ENCODE assay signal across 13 mouse cellular contexts in genomic region chr11:51485051-51485521, GRCm38 (mm10).
DNase-seq lines count a peak whose midpoint lies in the region; ATAC-seq and TF ChIP-seq lines count a peak whose summit lies in the region.
"Had no signal": no experiment of that assay in that cellular context is flagged by ENCODE, and none has a peak within 500 bp of the region (broad histone marks: within the 10 kb centered on the region; RNA-seq: fewer than 3 reads in every experiment).

No protein-coding gene starts in this region.

- peak overlapping the region; percentile 16; the same call in 1 of the 2 replicates for H3K27ac ChIP-seq in gastrocnemius, adult 2 months
- H3K27ac ChIP-seq in embryonic facial prominence, embryonic 15.5 days (replicated peaks), result 0 out of 2 replicates have a peak overlapping the region, but pooled peaks have one; percentile 13

- H3K36me3 ChIP-seq in embryonic facial prominence, embryonic 15.5 days, result no peaks in the 10 kb centered on the region

- intact Hi-C loops in gastrocnemius, adult 2 months (cut with DNase I), result no loop called here

- H3K4me3 ChIP-seq in gastrocnemius, adult 2 months, result no peak overlapping the region
- no peak overlapping the region for H3K4me3 ChIP-seq in embryonic facial prominence, embryonic 15.5 days (replicated peaks)
- H3K4me3 ChIP-seq: erythroblast, embryonic 14.5 days had no signal

- no peaks in the 10 kb centered on the region for H3K27me3 ChIP-seq in embryonic facial prominence, embryonic 15.5 days

- no peak for ATAC-seq in embryonic facial prominence, embryonic 15.5 days (ENCODE audit: insufficient number of reproducible peaks, low FRiP score, low TSS enrichment, low read depth)
- ATAC-seq: intestine, postnatal 0 days had no signal

- H3K9ac ChIP-seq in embryonic facial prominence, embryonic 15.5 days, result no peak overlapping the region

- 25% methylated on average over 8 of the region's 8 CpGs for WGBS in embryonic facial prominence, embryonic 15.5 days

- H3K4me2 ChIP-seq in embryonic facial prominence, embryonic 15.5 days (replicated peaks), result no peak overlapping the region

- H3K4me1 ChIP-seq in embryonic facial prominence, embryonic 15.5 days, result peaks cover 19% of the 10 kb centered on the region

- TF ChIP-seq CTCF in gastrocnemius, adult 2 months (IDR thresholded peaks at IDR 0.05), result no peak

- no peaks in the 10 kb centered on the region for H3K9me3 ChIP-seq in embryonic facial prominence, embryonic 15.5 days (replicated peaks)

- peak; percentile 20 for DNase-seq in gastrocnemius, adult 2 months
- no peak for DNase-seq in gastrocnemius, postnatal 10 days
- DNase-seq in urinary bladder, postnatal 14 days (ENCODE audit: low spot score), result peak; percentile 24
- no peak for DNase-seq in urinary bladder, postnatal 10 days (ENCODE audit: low spot score)
- DNase-seq in retina, postnatal 1 day, result no peak
- DNase-seq in testis, postnatal 10 days (ENCODE audit: low spot score), result no peak
- no peak for DNase-seq in left cerebral cortex, adult 8-10 months (ENCODE audit: low spot score in 2 of 2)
- DNase-seq: cerebellum, adult 18-20 months; heart, adult 18-20 months; lung, adult 18-20 months had no signal

Comparison
In these comparisons a context has a peak if more than half of its experiments do, and no peak if none do; other contexts are left out.
1. DNase-seq: peak in gastrocnemius, adult 2 months (single experiment) and urinary bladder, postnatal 14 days (single experiment); none in gastrocnemius, postnatal 10 days (single experiment), urinary bladder, postnatal 10 days (single experiment), retina, postnatal 1 day (single experiment), testis, postnatal 10 days (single experiment) and left cerebral cortex, adult 8-10 months (0 of 2).